Mouse (Mus musculus): ENCODE data around the gene Zfp292. TPM values are rescaled to one million over a fixed set of nuclear protein-coding genes. Genes with fewer than 3 reads are reported as not detected.
A peak's percentile ranks its signal among the peaks of the same experiment; 100 is the strongest.
"Not testable (repeated sequence)": the region's sequence is repeated elsewhere in the genome, so short reads cannot be mapped to it uniquely, and the experiment has no call there.

Gene Zfp292
- total RNA-seq (2014; fragmentation: Nextera tagmentation) (23.6 and 27.4 TPM in 2 replicates), total RNA-seq (2017) (28.6 and 29.5 TPM in 2 replicates)

DNA sequence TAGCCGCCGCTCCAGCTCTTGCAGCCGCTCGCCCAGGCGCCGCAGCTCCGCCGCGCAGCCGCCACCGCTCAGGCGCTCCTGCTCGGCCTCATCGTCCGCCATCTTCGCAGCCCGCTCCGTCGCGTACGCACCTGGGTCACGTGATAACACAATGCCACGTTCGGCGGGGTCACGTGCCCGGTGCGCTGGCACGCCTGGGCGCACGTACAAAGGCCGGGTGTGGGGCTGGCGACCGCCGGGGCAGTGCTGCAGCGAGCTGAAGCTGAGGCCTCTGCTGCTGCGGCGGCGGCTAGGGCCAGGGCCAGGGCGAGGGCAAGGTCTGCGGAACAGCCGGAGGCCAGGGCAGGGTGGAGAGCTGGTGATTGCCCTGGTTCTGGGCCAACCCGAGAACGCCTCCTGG, at the start of gene Zfp292:
Gene Zfp292 (minus strand): TSS at position 143 of the 400 bp plus-strand sequence.
- ATAC-seq (replicated peaks; ENCODE audit: poor library complexity, severe bottlenecking) = peak; percentile 61

DNA sequence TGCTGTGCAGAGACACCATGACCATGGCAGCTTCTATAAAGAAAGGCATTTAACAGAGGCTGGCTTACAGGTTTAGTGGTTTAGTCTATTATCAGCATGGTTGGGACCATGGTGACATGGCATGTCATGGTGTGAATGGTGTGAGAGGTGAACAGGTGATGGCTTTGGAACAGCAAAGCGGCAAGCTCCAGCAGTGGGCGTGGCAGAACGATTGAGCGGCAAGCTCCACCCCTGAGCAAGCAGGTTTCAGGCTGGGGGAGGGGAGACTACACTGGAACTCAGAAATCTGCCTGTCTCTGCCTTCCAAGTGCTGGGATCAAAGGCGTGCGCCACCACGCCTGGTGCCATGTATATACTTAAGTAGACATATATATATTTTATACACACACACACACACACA, 45.6 kb upstream of the Zfp292 start:
- not testable (repeated sequence) for ATAC-seq (replicated peaks; ENCODE audit: poor library complexity, severe bottlenecking)

DNA sequence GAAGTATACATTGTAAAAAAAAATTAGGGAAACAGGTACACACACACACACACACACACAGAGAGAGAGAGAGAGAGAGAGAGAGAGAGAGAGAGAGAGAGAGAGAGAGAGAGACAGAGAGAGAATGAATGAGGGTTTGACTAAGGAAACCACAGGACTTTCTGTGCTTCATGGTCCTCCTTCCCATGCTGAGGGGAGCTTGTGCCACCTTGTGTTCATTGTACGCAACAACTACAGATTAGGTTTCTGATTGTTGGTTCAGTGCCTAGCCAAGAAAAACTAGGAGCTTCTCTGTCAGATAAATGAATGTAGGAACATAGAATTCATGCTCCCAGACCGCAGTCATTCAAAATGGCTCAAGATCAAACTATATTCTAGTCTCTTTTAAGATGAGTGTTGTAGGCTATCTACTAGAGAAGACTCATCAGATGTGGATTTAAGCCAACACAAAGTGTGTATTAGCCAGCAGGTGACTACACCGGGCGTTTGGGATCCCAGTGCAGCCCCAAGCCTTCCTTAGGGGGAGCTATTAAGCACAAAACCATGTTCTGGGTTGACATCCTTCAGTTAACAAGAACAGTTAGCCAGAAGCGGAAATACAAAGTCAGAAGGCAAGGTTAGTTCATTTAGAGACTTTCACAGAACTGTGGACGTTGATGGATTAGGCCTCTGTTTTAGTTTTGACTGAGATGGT, 39.6 kb upstream of the Zfp292 start:
- ATAC-seq (replicated peaks; ENCODE audit: poor library complexity, severe bottlenecking) = peak; percentile 91

DNA sequence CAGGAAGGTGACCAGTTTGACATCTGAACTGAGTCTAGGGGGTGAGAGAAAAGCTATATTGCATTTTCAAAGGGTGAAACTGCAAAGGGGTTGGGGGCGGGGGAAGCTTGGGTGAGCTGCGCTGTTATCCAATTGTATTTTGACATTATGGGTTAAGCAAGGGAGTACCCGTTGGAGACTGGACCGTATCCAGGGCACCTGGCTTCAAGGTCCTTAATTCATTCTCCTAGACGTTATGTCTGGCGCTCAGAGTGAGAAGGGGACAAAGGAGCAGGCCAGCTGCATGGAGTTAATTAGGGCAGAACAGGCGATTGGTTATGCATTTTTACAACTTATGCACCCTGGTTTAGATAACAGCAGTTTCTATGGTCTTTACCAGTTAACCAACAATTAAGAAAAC, 34.6 kb upstream of the Zfp292 start:
- ATAC-seq (replicated peaks; ENCODE audit: poor library complexity, severe bottlenecking) = no peak

DNA sequence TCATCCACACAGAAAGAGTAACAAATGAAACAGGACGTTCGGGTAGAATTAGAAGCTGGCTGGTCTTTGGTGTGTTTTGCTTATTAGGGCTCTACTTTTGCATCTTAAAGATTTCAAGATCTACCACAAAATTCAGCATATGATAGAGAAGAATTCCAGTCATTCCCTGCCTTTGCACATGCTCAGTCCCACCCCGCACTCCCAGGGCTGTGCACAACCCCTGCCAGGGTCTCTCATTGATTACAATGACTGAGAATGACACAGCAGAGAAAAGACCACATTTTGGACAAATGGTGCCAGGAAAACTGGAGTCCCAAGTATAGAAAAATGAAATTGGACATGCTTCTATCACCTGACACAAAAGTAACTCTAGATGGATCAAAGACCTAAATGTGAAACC, 29.4 kb upstream of the Zfp292 start:
- no peak for ATAC-seq (replicated peaks; ENCODE audit: poor library complexity, severe bottlenecking)

DNA sequence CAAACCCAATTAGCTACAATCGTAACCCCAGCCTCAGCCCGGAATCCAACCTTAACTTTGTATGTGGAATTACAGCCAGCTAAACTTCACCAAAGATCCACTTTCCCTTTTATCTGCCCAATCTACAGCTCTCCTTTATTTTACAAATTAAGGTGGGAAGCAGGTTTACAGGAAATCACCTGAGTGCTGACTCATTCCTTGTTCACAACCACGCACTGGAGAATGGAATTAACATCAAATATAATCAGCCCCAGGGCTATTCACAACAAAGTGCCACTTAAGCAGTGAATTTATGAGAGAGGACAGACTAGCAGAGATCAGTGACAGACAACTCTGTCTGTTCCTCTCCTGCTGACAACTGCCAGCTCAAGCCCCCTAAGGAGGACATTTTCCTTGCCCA, 28.6 kb upstream of the Zfp292 start:
- ATAC-seq (replicated peaks; ENCODE audit: poor library complexity, severe bottlenecking) = no peak

DNA sequence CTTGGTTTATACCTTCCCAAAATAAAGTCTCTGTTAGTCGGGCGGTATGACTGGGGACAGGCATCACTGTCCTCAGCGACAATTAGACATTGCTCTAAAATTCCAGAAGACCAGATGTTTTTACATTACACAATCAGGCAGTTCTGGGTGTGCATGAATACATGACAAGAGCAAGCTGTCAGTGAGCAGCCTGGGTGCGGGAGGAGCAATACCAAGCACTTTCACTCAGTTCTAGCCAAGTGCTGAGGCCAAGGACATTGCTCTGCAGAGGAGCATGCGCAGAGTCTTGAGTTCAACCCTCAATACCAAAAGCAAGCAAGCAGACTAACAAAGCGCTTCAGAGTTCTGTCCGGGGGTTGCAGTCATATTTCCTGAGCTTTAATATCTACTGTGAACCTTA, 25.4 kb upstream of the Zfp292 start:
- no peak for ATAC-seq (replicated peaks; ENCODE audit: poor library complexity, severe bottlenecking)

DNA sequence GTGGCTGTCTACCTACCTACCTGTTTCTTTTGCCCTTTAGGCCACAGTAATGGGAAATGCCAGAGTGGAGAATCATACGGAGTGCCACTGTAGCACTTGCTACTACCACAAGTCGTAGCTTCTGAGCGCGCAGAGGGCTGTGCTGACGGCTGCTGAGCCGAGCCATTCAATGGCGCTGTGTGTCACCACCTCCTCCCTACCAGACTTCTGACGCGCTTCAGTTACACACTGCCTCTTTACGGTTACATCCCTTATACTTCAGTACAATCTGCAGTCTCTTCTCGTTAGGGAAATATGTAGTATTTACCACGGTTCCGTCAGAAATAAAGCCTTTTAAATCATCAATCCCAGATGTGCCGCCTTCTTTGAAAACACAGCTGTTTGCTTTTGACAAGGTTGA, 24.3 kb upstream of the Zfp292 start:
- no peak for ATAC-seq (replicated peaks; ENCODE audit: poor library complexity, severe bottlenecking)

DNA sequence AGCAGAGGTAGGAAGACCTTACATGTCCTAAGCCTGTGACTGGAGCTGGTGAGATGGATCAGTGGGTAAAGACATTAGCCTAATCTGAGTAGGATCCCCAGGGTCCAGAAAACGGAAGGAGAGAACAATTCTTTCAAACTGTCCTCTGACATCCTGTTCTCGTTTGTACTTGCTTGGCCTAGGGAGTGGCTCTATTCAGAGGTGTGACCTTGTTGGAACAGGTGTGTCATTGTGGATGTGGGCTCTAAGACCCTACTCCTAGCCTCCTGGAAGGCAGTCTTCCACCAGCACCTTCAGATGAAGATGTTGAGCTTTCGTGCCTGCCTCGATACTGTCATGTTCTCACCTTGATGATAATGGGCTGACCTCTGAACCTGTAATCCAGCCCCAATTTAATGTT, 23.4 kb upstream of the Zfp292 start:
- ATAC-seq (replicated peaks; ENCODE audit: poor library complexity, severe bottlenecking) = no peak

DNA sequence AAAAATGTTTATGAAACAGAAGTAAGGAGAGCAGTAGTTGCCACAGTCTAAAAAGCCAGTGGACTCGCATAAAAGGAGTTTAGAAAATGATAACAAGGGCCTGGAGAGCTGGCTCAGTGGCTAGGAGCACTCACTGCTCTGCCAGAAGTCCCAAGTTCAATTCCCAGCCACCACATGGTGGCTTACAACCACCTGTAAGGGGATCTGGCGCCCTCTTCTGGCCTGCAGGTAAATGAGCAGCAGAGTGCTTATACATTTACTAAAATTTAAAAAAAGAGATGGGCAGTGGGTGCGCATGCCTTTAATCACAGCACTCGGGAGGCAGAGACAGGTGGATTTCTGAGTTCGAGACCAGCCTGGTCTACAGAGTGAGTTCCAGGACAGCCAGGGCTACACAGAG, 22.6 kb upstream of the Zfp292 start:
- peak; percentile 59 for ATAC-seq (replicated peaks; ENCODE audit: poor library complexity, severe bottlenecking)

DNA sequence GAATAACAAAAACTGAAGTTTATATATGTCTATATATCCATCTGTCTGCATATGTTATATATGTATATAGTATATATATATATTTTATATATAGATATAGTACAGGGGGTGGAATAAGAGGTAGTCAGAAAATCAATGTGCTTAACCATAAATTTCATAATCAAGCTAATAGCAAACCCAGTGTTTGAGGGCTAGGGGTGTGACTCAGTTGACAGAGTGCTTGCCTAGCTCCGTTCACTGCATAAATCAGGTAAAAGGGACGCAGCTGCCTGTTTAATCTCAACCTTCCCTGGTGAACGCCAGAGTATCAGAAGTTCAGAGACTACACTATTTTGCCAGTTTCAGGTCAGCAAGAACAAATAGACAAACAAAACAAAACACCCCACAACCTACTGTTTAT, 18.8 kb upstream of the Zfp292 start:
- ATAC-seq (replicated peaks; ENCODE audit: poor library complexity, severe bottlenecking) = not testable (repeated sequence)

DNA sequence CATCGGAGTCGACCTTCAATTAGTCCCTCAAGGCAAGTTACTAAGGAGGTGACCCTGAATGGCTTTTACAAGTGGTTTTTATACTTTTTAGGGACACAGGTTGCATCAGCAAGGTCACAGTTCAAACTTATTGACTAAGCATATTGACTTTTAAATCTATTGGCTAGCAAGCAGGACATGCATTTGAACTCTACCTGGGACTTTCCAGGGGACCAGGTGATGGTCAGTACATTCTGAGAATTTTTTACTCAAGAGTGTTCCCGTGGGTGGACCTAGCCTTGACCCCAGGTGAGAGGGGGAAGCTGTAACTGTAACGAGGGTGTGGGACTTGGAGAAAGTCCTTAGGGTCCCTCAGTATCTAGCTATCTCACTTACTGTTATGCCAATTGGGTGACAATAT, 18.4 kb upstream of the Zfp292 start:
- ATAC-seq (replicated peaks; ENCODE audit: poor library complexity, severe bottlenecking) = no peak

DNA sequence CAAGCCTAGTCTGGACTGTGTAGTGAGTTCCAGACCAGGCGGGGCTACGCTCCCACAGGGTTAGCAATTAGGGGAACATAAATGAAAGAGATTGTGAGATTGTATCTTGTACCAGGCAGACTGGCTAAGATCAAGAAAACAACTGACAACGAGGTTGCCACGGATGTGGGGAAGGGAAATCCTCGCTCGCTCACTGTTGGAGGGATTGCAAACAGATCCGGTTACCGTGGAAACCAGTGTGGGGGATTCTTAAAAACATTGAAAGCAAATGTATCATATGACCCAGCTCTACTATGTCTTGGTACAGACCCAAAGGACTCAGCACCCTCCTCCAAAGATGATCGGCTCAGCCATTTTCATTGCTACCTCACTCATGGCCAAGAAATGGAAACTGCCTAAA, 17.4 kb upstream of the Zfp292 start:
- ATAC-seq (replicated peaks; ENCODE audit: poor library complexity, severe bottlenecking) = no peak

DNA sequence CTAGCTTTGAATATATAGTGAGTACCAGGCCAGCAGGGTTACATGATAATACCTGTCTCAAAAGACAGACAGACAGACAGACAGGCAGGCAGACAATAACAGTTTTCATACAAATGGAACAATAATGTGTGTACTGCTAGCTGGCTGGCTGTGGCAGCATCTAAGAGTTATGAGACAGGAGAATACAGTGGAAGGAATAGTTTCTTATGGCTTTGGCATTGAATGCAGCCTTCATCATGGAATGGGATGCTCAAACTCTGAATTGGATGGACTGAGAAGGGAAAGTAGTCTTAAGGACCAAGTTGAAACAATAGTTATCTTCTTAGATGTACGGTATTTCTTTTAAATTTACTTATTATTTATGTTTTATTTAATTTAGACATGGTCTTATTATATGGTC, 16.6 kb upstream of the Zfp292 start:
- no peak for ATAC-seq (replicated peaks; ENCODE audit: poor library complexity, severe bottlenecking)

DNA sequence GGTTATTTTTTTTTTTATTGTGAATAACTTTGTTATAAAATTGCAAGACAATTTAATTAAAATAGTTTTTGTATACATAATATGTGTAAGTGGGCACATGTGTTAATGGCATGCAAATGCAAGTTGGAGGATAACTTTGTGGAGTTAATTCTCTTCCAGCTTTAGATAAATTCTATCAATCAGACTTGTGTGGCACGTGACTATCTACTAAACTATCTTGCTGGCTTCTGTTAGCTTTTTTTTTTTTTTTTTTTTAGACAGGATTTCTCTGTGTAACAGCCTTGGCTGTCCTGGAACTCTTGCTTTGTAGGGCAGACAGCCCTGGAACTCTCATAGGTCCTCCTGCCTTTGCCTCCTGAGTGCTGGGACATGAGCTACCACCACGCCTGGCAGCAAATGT, 15.7 kb upstream of the Zfp292 start:
- no peak for ATAC-seq (replicated peaks; ENCODE audit: poor library complexity, severe bottlenecking)

DNA sequence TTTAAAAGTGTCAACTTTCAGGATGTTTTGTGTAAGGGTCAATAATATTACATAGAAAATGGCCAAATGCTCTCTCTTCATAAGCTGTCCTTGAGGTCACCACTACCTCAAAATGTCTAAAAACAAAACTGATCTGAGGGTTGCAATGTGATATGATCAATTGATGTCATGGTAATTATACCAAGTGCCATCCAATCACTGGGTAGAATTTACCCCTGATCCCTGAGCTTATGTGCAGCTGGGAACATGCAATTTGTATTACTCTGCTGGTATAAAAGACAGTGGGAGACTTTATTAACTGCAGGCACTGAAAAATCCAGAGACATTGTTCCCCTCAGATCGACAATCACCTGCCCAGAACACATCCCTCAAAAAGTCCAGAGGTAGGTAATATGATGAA, 10.7 kb upstream of the Zfp292 start, which contains the start of gene Cga:
Gene Cga (plus strand): TSS at position 301 of the 400 bp plus-strand sequence.
- ATAC-seq (replicated peaks; ENCODE audit: poor library complexity, severe bottlenecking) = no peak

DNA sequence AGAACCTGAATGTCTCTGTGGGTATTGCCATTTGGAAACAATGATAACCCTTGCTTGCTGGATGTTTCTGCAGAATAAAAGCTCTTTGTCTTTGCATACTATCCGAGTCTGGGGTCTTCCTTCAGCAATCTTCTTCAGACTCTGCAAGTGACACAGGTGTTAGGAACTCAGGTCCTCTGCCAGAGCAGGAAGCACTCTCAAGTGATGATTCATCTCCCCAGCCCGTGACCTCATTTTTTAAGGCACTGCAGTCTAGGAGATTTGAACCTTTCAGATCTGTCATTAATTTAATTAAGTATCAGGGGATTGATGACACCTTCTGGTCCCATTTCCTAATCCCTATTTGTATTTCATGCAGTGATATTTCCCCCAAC, 7.0 kb upstream of the Zfp292 start:
- no peak for ATAC-seq (replicated peaks; ENCODE audit: poor library complexity, severe bottlenecking)

DNA sequence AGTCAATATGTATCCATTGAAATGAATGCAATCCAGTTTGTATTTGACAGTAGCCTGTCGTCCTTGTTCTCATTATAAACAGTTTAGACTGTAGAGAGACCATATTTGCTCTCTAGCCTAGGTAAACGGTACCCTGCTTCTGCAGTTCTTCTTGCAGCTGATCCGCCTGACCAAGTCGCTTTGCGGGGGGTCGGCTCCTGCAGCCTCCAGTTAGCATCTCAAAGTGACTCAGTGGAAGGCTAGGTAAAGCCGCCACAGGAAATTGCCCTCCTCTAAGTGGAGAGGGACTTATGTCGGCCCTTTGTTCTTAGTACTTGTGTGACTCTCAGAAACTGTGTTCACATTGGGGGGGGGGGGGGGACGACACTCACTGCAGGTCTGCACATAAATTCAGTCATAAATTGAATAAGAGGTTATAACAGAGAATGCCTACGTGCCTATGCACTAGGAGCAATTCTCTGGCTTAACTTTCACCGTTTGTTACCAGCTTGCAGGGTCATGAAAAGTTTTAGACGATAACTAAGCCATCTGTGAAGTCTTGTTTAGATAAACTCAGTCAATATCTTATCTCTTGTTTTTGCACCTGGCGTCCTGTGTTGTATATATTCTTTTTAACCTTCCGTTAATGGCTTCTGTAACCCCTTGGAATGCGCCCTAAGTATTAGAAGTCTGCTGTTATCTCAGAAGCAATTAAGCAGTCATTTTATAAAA, 6.5 kb upstream of the Zfp292 start:
- ATAC-seq (replicated peaks; ENCODE audit: poor library complexity, severe bottlenecking) = no peak

DNA sequence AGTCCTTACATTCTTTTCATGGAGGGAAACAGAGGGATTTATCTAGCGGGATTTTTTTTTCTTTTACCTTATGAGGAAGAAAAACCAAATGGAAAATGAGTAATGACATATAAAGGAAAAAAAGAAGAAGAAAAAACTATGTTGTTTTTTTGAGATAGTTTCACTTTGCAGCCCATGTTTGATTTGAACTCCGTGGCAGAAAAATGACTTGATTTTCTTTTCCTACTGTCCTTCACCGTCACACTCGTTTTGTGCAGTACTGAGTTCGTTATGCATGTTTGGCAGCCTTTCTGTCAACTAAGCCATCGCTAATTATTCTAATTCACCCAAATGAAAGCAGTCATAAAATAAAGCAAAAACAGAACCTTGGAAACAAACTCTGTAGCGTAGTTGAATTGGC, 4.5 kb upstream of the Zfp292 start:
- no peak for ATAC-seq (replicated peaks; ENCODE audit: poor library complexity, severe bottlenecking)

DNA sequence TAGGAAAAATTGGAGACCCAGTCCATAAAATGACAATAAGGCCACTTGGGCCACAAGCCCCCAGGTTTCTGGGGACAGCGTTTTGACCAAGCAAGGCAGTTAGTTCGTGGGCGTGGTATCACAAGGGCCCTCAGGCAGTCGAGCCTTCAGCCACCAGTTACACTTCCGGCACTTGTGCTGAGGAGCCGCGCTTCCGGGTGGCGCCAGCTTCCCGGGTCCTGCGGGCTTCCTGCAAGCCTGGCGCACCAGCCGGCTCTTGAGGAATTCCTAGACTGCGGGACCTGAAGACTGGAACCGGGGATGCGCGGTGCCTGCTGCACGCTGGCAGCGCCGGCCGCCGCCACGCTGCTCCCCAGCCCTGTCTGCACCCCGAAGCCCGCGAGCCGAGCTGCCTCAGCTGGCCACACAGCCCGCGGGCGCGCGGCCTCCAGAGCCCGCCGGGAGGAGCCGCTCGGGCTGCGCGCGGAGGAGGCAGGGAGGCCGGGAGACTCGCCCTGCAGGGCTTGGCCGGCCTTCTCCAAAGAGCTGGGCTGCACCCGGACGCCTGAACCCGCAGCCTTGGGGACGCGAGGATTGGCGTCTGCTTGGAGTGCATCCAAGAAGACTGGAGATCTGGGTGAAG, 3.8 kb upstream of the Zfp292 start:
- ATAC-seq (replicated peaks; ENCODE audit: poor library complexity, severe bottlenecking) = peak; percentile 80

DNA sequence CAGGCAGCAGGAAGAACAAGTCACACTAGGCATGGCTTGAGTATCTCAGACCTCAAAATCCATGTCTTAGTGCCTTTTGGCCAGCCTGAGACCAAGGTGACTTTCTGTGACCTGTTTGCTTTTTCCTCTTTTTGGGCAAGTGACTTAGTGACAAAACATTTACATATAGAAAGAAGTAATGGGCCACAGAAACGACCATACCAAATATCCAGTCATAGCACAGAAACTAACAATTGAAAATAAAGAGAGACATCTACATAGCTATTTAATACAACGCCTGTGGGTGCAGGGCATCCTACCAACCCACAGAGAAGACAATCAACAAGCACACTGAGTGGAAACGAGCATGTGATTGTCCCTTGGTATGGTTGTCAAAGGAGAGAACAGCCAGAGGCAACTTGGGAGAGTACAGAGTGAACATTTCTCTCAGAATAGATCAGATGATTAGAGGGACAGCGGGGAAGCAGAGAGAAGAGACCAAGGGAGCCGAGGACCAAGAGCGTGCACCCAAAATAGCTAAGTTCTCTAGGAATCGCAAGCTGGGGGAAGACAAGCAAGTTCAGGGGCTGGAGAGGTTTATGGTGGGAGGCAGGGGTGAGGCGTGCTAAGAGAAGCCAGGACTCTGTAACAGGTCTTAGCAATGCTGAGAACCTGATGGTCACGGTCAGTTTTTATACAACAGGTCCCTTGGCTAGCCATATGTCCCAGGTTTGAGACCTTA, 3.0 kb upstream of the Zfp292 start:
- ATAC-seq (replicated peaks; ENCODE audit: poor library complexity, severe bottlenecking) = no peak

All from granulocyte monocyte progenitor cell, adult 5-6 weeks (primary cell).